Mouse (Mus musculus): ENCODE measurements around the gene Armc2. TPM values are rescaled to one million over a fixed set of nuclear protein-coding genes. Genes with fewer than 3 reads are reported as not detected.
A peak's percentile ranks its signal among the peaks of the same experiment; 100 is the strongest.

Gene Armc2
- total RNA-seq, 2 experiments from 2014 or later, result 0.50 to 0.57 TPM

GRCm38 (mm10) chr10:42021536-42021935, 3.3 kb upstream of the Armc2 start:
- DNase-seq (ENCODE audit: low spot score), result no peak

- no peak for DNase-seq (ENCODE audit: low spot score)
Measured at GRCm38 (mm10) chr10:42014086-42014485, 4.2 kb downstream of the Armc2 start.

GRCm38 (mm10) chr10:42010761-42011435, 7.3 kb downstream of the Armc2 start:
- DNase-seq (ENCODE audit: low spot score), result no peak

GRCm38 (mm10) chr10:42005259-42005658, 13.0 kb downstream of the Armc2 start:
- DNase-seq (ENCODE audit: low spot score), result no peak

GRCm38 (mm10) chr10:42004690-42005089, 13.6 kb downstream of the Armc2 start:
- DNase-seq (ENCODE audit: low spot score), result no peak

GRCm38 (mm10) chr10:42004056-42004455, 14.2 kb downstream of the Armc2 start:
- no peak for DNase-seq (ENCODE audit: low spot score)

- no peak for DNase-seq (ENCODE audit: low spot score)
Measured at GRCm38 (mm10) chr10:42003576-42003975, 14.7 kb downstream of the Armc2 start.

GRCm38 (mm10) chr10:42002436-42002835, 15.8 kb downstream of the Armc2 start:
- no peak for DNase-seq (ENCODE audit: low spot score)

GRCm38 (mm10) chr10:42001260-42001659, 17.0 kb downstream of the Armc2 start:
- no peak for DNase-seq (ENCODE audit: low spot score)

- DNase-seq (ENCODE audit: low spot score), result no peak
Measured at GRCm38 (mm10) chr10:41997691-41998178, 20.5 kb downstream of the Armc2 start.

- DNase-seq (ENCODE audit: low spot score), result no peak
Measured at GRCm38 (mm10) chr10:41996157-41996556, 22.1 kb downstream of the Armc2 start.

- no peak for DNase-seq (ENCODE audit: low spot score)
Measured at GRCm38 (mm10) chr10:41995051-41995450, 23.2 kb downstream of the Armc2 start.

GRCm38 (mm10) chr10:41994578-41994977, 23.7 kb downstream of the Armc2 start:
- no peak for DNase-seq (ENCODE audit: low spot score)

GRCm38 (mm10) chr10:41992059-41992440, 26.2 kb downstream of the Armc2 start:
- peak; percentile 17 for DNase-seq (ENCODE audit: low spot score)

GRCm38 (mm10) chr10:41991364-41992058, 26.7 kb downstream of the Armc2 start:
- peak; percentile 5 for DNase-seq (ENCODE audit: low spot score)

GRCm38 (mm10) chr10:41990896-41991295, 27.3 kb downstream of the Armc2 start:
- DNase-seq (ENCODE audit: low spot score), result no peak

GRCm38 (mm10) chr10:41988930-41989329, 29.3 kb downstream of the Armc2 start:
- DNase-seq (ENCODE audit: low spot score), result no peak

GRCm38 (mm10) chr10:41986126-41986525, 32.1 kb downstream of the Armc2 start:
- DNase-seq (ENCODE audit: low spot score), result no peak

GRCm38 (mm10) chr10:41984221-41984620, 34.0 kb downstream of the Armc2 start:
- DNase-seq (ENCODE audit: low spot score), result no peak

GRCm38 (mm10) chr10:41982821-41983220, 35.4 kb downstream of the Armc2 start:
- no peak for DNase-seq (ENCODE audit: low spot score)

GRCm38 (mm10) chr10:41980772-41981383, 37.4 kb downstream of the Armc2 start:
- peak; percentile 83 for DNase-seq (ENCODE audit: low spot score)

- DNase-seq (ENCODE audit: low spot score), result no peak
Measured at GRCm38 (mm10) chr10:41978403-41979234, 39.6 kb downstream of the Armc2 start.

Data from gastrocnemius, adult 18-20 months (tissue).